Mouse (Mus musculus) olfactory bulb, adult 2 months (tissue): ENCODE data around the gene Vps11.

Source experiments
- CTCF ChIP-seq: fragments of 200-500 bp; IDR thresholded peaks from 2 replicates; pipeline ENCODE4 v1.5.1; 2012; ENCODE audit warnings: low read depth, mild to moderate bottlenecking, low read length, moderate library complexity; ENCODE audit not compliant: insufficient read depth
- POLR2A ChIP-seq: fragments of 200-500 bp; IDR thresholded peaks from 2 replicates; pipeline ENCODE4 v1.6.1; 2012; ENCODE audit warnings: mild to moderate bottlenecking, low read depth, low read length, moderate library complexity; ENCODE audit not compliant: insufficient read depth

GRCm38 (mm10) chr9:44327064-44327711, 34.3 kb downstream of the Vps11 start:
- TF ChIP-seq CTCF (no peak), POLR2A (no peak)
